Mouse (Mus musculus): ENCODE results near the gene Lnpep. TPM values are rescaled to one million over a fixed set of nuclear protein-coding genes. Genes with fewer than 3 reads are reported as not detected.

The Lnpep gene
- 10 to 100 TPM; 30.3 to 40.7 TPM for polyA plus RNA-seq (2017; shearing (Covaris generic))

DNA sequence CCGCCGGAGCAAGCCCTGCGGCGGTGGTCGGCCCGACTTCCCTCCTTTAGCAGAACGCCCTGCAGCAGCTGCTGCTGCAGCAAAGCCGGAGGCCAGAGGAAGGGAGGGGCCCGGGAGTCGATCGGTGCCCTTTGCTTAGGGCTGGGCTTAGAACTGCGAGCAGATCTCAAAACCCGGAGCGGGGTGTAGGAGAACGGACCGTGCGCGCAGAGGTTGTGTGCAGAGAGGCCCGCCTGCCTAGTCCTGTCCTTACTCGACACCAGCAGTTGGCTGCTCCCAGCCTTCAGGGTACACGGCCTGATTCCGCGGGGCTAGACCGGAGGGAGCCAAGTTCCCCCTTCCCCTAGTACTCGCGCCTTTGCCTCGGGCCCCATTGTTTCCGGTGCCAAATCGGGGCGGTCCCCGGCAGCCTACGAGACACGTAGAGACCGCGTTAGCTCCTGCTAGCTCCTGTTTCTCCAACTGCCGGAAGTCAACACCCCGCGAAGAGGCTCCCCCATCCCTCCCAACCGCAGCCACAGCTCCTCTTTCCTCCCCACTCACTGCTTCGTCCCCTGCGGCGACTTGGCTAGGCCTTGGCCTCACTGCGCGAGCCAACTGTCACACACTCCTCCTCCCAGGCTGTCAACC lies at the start of gene Lnpep:
Gene Lnpep (minus strand): TSS at position 94 of the 630 bp plus-strand sequence.

Other genes with a start within 250 kb of the Lnpep start
- under 1 TPM; 0.35 to 0.66 TPM for gene Lix1, start 222.4 kb downstream of the Lnpep start, polyA plus RNA-seq (2017; shearing (Covaris generic))
- under 1 TPM; 0.06 to 0.17 TPM for gene Vmn2r90, start 78.7 kb upstream of the Lnpep start, polyA plus RNA-seq (2017; shearing (Covaris generic))
- 1 to 10 TPM; 3.1 to 5.0 TPM for gene Spaca6, start 202.1 kb upstream of the Lnpep start, polyA plus RNA-seq (2017; shearing (Covaris generic))
- gene Has1, start 230.2 kb upstream of the Lnpep start, polyA plus RNA-seq (2017; shearing (Covaris generic)) = under 1 TPM in 1 of 2 experiments, not detected in 1; 0.12 TPM